Mouse (Mus musculus): ENCODE data around the gene Cuedc1.

The Cuedc1 gene

DNA sequence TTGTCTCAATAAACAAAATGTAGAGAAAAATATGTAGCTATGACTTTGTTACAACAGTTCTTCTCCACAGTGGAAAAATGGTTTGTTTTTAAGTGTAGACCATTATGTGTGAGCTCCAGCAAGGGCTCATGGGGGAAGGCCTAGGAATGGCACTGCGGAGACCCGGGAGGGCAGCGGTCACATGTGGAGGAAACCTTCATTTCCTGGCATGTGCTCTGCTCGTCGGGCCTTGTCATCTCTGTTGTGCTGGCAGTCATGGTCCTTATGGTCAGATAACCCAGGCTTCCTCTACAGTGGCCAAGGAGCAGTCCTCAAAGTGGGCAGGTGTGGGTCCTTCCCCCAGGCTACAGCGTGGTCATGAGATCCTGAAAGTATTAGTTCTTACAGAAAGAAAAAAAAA, 14.2 kb upstream of the Cuedc1 start:
- in situ Hi-C loops (cut with MboI, MseI): no loop called here

DNA sequence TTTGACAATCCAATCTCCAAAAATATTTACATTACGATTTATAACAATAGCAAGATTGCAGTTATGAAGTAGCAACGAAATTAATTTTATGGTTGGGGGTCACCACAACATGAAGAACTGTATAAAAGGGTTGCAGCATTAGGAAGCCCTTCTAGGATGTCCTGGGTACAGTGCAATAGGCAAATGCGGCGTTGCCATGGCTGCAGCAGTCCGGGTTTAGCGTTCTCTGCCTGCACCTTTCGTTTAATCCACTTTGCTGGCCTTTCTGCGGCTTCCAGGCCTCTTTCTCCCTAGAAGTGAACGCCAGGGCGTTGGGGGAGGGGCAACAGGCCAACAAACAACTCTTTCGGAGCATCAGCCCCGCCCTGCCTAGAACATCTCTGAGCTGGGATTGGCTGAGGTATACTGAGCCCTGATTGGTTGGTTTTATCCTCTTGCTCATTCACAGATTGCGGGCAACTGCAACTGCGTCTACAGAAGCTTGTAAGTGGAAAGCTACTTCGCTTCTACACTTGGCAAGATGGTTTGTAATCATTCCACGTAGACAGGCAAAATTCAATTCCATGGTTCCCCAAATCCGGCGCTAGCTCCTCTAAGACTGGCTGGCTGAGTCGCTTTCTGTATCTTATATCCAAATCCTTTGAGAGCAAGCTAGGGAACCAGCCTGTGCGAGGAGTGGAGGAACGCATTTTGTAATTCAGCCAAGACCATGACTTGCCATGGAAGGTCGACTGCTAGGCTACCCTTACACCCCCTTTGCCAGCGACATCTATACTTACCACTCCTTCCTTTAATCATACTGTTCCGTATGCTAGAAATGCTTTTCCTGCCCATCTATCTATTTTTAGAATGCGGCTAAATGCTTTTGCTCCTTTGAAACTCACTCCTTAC, 10.9 kb upstream of the Cuedc1 start:
- in situ Hi-C loops (cut with MboI, MseI): no loop called here

DNA sequence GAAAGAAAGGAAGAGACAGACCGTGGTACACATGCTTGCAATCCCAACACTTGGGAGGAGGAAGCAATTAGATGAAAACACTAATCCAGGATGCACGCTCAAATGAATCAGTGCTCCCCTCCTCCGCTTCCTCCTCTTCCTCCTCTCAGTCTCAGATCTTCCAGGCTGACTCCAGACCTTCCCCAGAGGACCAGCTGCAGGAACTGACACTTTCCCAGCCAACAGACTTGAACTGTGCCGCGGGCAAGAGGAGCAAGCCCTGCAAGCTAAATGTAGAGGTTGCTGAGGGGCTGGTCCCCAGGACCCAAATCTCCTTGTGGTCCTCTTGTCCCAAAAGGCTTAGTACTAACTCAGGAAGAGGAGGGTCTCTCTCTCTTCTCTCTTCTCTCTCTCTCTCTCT, 8.7 kb upstream of the Cuedc1 start:
- in situ Hi-C loops (cut with MboI, MseI): no loop called here

DNA sequence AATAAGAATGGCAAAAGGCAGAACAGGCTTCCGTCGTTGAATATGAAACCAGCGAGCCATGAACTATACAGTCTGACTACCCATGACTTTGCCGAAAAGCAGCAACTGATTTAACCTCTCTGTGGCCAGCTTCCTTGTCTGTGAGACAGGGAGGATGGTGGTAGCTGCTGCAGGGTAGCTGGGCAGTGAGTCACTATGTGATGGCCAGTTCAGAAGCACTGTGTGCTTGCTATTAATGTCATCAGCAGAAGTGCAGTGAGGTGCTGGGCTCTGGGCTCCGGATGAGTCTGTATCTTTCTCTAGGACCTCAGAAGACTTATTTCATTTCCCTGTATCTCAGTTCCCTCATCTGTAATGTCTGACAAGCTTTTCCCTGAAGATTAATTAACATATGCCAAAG, 7.6 kb upstream of the Cuedc1 start:
- in situ Hi-C loops (cut with MboI, MseI): no loop called here

DNA sequence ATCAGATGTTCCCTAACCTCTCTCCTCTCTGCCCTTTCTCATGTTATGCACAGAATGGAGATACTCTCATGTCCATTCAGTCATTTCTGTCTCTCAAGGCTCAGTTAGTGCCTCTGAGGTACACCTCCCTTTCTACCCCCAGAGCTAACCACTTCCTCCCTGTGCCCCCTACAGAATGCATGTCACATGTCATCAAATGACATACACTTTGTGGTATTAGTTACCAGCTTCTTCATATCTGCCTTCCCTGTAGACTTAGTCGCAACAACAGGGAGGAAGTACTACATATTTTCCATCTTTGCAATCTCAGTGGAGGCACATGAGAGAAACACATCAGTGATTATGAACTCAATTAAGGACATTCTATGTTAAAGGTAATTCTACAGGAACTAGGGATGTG, 5.9 kb upstream of the Cuedc1 start:
- in situ Hi-C loops (cut with MboI, MseI): no loop called here

DNA sequence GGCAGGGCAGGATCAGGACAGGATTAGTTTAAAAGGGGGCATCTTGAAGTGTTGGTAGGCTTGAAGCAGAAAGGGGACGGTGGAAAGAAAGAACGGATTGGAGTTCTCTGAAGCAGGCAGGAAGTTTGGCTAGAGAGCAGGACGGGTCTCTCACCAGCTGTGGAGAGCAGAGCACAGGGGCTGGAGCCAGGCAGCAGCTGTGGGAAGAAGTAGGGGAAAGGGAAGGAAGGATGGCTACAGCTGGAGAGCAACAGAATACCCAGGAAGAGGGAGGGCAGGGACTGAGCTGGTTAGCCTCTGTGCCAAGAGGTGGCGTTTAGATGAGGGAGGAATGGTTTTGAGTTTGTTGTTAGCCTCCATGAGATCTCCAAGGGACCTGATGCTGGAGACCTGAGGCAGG, 685 bp upstream of the Cuedc1 start:
- in situ Hi-C loops (cut with MboI, MseI): no loop called here

DNA sequence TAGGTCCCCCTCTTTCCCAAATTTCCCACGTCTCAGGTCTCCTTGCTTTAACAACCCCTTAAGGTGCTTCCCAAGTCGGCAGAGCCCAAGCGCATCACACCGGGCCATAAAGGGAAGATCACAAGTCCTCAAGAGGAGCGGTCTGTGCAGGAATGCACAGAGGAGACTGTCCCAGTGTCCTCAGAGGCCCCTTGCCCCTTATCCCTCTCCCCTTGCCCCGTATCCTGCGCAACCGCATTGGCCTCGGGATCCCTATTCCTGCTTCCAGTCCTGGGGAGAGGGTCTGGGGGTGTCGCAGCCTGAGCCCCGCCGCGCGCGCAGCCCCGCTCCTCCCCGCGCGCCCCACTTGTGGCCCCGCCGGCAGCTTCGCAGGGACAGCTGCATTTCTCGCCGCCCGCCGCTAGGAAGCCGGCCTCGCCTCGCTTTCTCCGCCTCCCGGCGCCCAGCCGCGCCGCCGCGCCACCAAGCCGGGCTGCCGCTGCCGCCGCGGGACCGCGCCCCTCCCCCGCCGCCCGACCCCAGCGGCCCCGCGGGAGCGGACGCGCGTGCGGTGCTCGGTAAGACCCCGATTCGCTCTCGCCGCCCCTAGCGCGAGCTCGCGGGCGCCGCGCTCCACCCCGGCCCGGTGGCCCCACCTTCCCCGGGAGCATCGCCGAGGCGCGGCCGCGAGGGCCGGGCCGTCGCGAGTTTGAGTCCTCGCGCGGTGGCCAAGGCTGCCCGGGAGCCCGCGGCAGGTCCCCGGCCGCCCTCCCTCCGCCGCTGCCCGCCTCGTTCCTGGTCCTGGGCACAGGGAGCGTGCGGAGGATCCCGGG, 1.1 kb downstream of the Cuedc1 start:
- in situ Hi-C loops (cut with MboI, MseI): no loop called here

DNA sequence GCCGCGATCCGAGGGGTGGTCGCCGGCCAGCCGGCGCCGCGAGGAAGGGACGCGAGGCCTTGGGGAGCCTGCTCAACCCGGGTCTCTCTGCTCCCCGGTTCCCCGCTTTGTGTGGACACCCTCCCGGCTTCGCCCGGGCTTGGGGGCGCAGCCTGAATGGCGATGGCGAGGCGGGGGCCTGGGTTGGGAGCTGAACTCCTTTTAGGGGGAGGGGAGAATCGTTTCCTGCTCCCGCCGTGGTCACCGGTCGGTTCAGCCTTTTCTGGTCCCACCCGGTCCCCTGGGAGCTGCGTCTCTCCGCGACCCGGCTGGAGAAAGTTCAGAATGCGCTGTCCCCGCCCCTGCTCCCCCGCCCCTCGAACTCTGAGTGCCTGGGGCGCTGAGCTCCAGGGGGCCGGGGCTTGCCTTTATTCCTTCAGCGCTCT, 1.8 kb downstream of the Cuedc1 start:
- in situ Hi-C loops (cut with MboI, MseI): no loop called here

DNA sequence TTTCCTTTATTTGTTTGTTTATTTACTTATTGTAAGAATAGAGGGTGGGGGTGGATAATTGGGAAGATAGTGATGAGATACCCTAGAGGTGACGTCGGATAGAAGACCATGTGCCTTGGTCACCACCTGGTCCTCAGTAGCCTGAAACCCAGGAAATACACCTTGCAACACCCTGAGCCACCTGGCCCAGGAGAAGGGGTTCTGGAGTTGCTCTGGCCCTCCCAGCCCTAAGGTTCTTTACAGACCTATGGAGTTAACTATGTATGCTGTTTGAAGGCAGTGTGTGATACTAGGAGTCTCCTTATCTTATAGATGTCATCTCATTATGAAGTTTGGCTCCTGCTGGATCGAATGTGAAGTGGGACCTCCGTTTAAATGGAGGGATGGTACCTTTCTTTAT, 2.3 kb downstream of the Cuedc1 start:
- in situ Hi-C loops (cut with MboI, MseI): no loop called here

DNA sequence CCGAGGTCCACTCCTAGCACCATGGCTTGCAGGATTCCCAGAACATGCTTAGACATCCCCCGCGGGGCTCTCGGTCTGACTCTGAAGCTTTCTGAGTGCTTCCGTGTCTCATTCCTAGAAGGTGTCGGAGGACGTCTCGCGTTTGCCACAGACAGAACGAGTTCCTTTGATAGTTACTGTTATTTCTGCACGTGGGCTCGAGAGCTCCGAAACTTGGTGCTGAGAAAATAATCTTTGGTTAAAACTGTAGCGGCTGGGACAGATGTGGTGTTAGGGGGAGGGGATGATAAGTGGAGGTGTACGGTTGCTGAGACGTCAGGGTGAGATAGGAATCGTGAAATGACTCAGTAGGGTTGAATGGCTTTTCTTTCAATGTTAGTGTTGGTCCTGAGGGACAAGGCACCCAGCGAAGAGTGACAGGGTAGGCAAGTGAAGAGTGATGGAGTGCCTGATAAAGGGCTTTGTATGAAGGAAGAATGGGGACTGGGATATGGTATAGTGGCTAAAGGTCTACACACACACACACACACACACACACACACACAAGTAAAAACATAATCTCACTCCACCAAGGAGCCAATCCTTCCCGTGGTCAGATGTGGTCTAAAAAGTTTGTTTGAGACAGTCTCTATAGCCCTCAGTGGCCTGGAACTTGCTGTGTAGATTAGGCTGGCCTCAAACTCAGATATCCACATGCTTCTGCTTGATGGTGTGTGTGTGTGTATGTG, 5.5 kb downstream of the Cuedc1 start:
- in situ Hi-C loops (cut with MboI, MseI): no loop called here

DNA sequence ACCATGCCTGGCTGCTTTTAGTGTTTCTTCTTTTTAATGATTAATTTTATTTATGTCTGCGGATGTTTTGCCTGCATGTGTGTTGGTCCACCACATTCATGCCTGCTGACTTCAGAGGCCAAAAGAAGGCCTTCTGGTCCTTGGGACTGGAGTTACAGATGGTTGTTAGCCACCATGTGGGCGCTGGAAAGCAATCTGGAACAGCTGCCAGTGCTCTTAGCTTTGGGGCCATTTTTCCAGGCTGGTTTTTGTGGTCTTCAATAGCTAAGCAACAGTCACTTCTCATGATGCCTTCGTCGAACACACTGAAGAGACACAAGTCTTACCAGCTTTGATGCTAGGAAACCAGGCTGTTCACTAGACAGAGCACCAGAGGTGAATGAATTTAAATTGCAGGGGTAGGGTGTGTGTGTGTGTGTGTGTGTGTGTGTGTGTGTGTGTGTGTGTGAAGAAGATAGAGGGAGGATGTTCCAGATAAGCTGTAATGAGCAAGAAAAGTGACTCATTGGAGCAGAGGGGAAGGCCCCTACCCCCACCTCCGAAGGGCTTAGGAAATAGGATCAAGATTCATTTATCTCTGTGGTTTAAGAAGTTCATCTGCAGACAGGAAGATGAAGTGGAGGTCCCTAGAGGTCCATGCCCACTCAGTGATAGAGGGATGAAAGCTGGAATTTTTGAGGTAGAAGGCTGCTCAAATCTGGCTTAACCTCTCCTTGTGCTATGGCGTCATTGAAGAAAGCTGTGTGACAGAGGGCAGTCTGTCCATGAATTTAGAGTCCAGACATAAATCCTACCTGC, 7.8 kb downstream of the Cuedc1 start:
- in situ Hi-C loops (cut with MboI, MseI): no loop called here

DNA sequence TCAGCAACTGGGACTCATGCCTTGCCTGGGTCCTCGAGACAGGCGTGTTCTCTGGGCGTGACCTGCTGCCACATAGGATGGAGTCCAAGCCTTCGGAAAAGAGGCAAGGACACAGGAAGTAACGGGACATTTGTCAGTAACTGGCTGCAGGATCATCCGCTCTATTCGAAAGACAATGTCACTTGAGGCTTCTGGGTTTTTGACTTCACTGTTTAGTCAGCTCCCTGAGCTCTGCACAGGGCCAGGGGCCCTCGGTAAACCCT, 8.4 kb downstream of the Cuedc1 start:
- in situ Hi-C loops (cut with MboI, MseI): no loop called here

DNA sequence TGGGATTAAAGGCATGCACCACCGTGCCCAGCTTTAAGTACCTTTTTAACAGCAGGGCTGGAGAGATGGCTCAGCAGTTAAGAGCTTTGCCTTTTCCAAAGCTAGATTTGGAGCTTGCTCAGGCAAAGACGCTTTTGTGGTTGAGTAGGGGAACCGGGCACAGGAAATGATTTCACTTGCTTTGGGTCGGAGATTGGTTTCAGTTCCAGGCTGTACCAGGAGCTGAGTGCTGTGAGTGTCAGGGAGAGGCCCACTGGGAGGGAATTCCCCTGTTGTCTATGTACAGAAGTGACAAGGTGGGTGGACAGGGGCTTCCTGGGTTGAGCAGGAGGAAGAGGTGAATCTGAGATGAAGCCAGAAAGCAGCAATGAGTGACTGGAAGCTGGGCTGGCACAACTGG, 9.5 kb downstream of the Cuedc1 start:
- in situ Hi-C loops (cut with MboI, MseI): no loop called here

DNA sequence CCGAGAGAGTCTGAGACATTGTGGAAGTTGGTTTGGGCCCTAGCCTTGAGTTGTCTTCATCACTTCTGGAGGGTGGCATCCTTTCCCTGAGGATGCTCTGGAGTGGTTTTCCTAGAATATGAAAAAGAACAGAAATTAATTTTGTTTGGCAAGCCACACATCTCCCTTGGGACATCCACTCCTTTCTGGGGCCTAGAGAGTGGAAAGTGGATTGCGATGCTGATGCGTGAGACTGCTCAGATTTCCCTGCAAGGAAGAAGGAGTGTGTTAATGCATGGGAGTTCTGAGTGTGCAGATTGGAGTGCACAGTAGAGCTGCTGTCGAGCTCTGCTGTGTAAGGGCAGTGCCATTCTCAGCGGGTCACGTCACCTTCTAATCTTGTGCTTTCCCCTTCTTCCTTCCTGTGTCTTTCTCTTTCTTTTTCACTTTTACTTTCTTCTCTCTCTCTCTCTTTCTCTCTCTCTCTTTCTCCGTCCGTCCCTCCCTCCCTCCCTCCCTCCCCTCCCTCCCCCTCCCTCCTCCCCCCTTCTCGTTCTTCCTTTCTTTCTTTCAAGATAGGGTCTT, 12.3 kb downstream of the Cuedc1 start:
- in situ Hi-C loops (cut with MboI, MseI): loop anchor here in 1 of 2 experiments (10.0 kb wide), 1 partner anchor 1735 kb away; no protein-coding TSS in a partner anchor

DNA sequence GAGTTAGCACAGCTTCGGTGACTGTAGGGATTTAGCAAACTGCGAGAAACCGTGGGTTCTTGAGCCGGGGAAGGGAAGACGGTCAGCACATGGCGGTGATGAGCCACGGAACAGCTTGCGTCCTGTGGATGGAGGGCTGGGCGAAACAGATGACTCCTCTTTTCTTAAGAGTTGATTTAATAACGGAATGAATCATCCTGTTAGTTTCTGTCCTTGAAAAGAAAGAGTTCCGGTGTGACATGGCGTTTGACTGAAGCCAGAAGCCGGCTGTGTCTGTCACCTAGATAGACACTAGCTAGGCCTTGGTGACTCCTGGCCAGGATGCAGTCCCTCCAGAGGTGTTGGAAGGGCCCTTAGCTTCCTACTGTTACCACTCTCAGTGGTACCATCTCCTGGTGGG, 14.2 kb downstream of the Cuedc1 start:
- in situ Hi-C loops (cut with MboI, MseI): loop anchor here in 1 of 2 experiments (10.0 kb wide), 1 partner anchor 1737 kb away; no protein-coding TSS in a partner anchor

DNA sequence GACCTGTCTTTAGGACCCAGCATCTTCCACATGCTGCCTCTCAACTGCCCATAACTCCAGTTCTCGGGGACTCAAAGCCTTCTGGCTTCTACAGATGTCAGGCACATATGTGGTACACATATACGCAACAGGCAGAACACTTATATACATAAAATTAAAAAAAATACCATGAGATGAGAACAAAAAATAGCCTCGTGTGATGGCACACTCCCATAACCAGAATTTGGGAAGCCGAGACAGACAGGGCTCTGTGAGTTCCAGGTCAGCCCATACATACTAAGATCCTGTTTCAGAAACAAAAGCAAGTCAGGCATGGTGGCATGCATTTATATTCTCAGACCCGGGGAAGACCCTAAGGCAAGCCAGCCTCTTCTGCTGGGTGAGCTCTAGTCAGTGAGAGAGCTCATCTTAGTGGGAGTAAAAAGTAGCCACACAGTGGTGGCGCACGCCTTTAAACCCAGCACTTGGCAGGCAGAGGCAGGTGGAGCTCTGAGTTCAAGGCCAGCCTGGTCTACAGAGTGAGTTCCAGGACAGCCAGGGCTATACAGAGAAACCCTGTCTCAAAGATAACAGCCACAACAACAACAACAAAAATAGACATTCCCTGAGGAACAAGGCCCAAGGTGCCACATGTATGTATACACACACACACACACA, 14.9 kb downstream of the Cuedc1 start:
- in situ Hi-C loops (cut with MboI, MseI): loop anchor here in 1 of 2 experiments (10.0 kb wide), 1 partner anchor 1738 kb away; no protein-coding TSS in a partner anchor

DNA sequence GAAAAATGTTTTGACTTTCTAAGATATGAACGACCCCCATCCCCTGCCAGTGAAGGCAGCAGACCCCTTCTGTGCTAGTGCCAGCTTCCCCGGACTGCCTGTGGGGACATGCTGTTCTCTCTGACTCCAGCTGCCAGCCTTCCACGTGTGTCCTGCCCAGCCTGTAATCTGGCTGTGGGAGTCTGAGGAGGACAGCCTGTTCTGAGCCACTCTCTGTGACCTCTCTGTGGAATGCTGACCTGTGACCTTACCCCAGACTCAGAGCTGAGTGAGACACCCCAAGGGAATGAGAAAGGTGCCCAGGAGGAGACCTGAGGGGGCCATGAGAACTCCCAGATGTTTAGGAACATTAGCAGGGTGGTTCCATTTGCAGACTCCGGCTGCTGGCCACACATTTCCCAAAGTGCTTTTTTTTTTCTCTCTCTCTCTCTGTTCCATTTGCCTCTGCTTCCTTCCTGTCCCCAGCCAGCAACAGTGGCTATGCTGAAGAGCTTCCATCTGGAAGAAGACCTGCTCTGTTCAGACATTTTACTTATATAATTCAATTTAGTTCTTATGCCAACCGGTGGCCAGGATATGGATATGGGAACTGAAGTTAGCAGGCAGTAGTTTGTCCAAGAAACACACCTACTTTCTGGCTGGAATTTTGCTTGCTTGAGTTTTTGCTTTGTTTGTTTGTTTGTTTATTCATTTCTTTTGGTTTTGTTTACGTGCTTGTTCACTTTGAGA, 15.8 kb downstream of the Cuedc1 start:
- in situ Hi-C loops (cut with MboI, MseI): loop anchor here in 1 of 2 experiments (10.0 kb wide), 1 partner anchor 1739 kb away; no protein-coding TSS in a partner anchor

DNA sequence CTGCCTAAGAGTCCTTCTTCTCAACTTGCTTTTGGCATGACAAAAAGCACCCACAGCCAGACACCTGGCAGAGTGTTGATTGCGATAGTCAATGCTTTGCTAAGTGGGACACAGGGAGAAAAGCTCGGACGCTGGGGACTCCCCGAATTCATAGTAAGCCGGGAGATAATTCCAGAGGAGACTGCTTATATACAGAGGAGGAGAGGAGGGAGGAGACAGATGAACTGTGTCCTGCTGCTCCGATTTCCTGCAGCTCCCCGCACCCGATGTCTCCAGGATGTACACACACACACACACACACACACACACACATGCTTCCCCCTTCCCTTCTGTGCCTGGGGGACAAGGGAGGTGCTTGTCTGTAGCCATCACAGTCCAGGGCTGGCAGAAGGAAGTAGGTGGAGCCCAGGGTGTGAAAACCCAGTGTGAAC, 17.0 kb downstream of the Cuedc1 start:
- in situ Hi-C loops (cut with MboI, MseI): loop anchor here in 1 of 2 experiments (10.0 kb wide), 1 partner anchor 1740 kb away; no protein-coding TSS in a partner anchor

DNA sequence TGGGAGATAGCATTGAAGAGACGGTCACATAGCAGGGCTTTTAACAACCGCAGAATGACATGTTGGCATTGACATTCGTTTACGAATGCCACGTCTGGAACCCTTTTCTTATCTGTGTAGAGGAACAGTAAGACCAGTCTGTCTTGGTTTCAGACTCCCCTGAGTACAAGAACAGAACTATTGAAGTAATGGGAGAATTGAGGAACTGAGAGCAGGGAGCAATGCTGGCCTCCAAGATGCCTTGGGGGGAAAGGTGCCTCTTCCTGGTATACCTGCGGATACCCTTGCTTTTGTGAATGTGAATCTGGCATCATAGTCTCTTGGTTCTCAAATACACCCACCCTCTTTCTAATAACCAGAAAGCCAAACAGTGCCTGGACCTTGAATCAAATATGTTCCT, 18.7 kb downstream of the Cuedc1 start:
- in situ Hi-C loops (cut with MboI, MseI): loop anchor here in 1 of 2 experiments (10.0 kb wide), 1 partner anchor 1742 kb away; no protein-coding TSS in a partner anchor
